ENCODE assay signal across 14 mouse cellular contexts in genomic region chr9:55710553-55710952, GRCm38 (mm10).
"Had no signal": no experiment of that assay in that cellular context is flagged by ENCODE, and none has a peak within 500 bp of the region (broad histone marks: within the 10 kb centered on the region; RNA-seq: fewer than 3 reads in every experiment).

No protein-coding gene starts in this region.

- DNase-seq: kidney, adult 8-10 months; kidney, postnatal 25 days; lung, adult 2 months; lung, postnatal 36 days; right cerebral cortex, adult 18-20 months; spleen, adult 18-20 months; thymus, adult 18-20 months; thymus, postnatal 14 days had no signal

- H3K4me3 ChIP-seq: left cerebral cortex, adult 2 months; limb, embryonic 10.5 days; liver, embryonic 15.5 days; midbrain, embryonic 13.5 days had no signal

- ATAC-seq: lung, postnatal 0 days; midbrain, embryonic 13.5 days had no signal

- H3K4me1 ChIP-seq: limb, embryonic 10.5 days; liver, embryonic 15.5 days; midbrain, embryonic 13.5 days had no signal

- H3K4me2 ChIP-seq: liver, embryonic 11.5 days; liver, embryonic 15.5 days; midbrain, embryonic 13.5 days had no signal

- H3K9ac ChIP-seq: liver, embryonic 15.5 days; midbrain, embryonic 13.5 days had no signal

- H3K27ac ChIP-seq: left cerebral cortex, adult 2 months; limb, embryonic 10.5 days; liver, embryonic 15.5 days; midbrain, embryonic 13.5 days had no signal

- H3K27me3 ChIP-seq: liver, embryonic 15.5 days; midbrain, embryonic 13.5 days had no signal

- H3K9me3 ChIP-seq: limb, embryonic 10.5 days; liver, embryonic 15.5 days; midbrain, embryonic 13.5 days had no signal

- H3K36me3 ChIP-seq: limb, embryonic 10.5 days; liver, embryonic 15.5 days; midbrain, embryonic 13.5 days had no signal
